Mouse (Mus musculus) ovary, adult 18-20 months (tissue): ENCODE results near the gene Hdgfl2.

Source experiments
- DNase-seq: peaks from one replicate; pipeline ENCODE4 v3.0.0; 2022; ENCODE audit warnings: low spot score, mixed read lengths

Hdgfl2 gene

GRCm38 (mm10) chr17:56078880-56079795, at the start of gene Hdgfl2:
TSS of gene Hdgfl2 (plus strand) at chr17:56079634.
- DNase-seq, result peak; percentile 100

- no peak for DNase-seq
Observed at GRCm38 (mm10) chr17:56030238-56030870, 49.1 kb upstream of the Hdgfl2 start.

DNA sequence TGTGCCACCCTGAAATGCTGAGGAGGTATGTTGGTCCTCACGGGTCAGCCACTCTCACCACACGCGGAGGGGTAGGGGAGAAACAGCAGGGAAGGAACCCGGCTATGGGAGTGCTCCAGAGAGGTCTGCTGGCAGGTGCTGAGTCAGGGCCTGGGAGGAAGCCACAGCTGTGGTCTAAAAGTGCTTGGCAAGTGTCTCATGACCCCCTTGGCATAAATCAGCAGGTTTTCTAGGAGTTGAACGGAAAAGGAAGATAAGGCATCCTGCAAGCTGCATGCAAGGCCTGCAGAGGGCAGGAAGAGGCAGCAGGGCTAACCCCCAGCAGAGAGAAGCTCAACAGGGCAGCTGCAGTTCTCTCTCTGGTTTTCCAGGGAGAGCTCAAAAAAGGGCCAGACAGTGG, 48.5 kb upstream of the Hdgfl2 start:
- DNase-seq, result peak; percentile 41

- DNase-seq, result no peak
Observed at GRCm38 (mm10) chr17:56031431-56031830, 48.0 kb upstream of the Hdgfl2 start.

- DNase-seq, result no peak
Observed at GRCm38 (mm10) chr17:56032127-56032733, 47.2 kb upstream of the Hdgfl2 start.

DNA sequence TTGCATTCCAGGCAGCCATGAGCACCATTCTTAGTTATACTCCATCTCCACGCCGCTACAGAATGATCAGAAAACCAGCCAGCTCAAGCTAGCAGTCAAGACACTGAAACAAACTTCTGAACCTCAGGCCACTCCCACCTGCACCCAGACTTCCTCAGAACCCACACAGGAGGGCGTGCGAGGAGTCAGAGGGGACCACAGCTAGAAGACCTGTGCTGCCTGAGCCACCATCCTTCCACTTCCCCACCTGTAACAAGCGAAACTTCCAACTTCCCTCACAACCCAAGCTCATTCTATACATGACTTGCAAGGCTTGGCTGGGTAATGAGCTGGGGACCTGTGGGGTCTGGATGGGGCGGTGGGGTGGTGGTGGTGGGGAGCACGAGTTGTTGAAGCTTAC, 46.6 kb upstream of the Hdgfl2 start:
- no peak for DNase-seq

DNA sequence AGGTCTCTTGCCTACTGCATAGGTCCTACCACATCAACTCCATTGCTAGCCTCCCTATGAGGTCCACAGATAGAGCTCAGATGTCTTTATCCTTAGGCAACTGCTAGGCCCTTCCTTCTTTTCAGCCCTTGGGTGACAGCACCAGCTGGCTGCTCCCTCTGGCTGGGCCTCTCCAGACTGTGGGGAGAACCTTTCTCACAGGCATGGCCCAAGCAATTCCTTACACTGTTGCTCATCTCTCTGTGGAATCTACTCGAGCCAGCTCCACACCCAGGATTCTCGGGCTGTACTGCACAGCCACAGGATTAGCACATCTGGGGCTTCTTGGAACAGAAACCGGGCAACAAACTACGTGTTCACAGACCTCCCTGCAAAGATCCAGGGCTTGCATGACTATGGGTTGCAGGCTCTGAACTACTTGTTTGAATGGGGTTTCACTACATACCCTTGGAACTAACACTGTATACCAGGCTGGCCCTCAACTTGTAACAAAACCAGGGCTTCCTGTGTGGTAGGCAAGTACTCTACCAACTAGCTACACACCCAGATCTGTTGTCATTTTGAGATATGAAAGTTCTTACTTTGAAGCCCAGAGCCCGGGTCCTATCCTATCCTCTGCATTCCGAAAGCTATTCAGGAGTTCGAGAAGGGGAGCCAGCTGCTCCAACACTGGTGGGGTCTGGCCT, 45.3 kb upstream of the Hdgfl2 start:
- no peak for DNase-seq

GRCm38 (mm10) chr17:56034726-56035100, 44.7 kb upstream of the Hdgfl2 start:
- DNase-seq, result no peak

- no peak for DNase-seq
Observed at GRCm38 (mm10) chr17:56035216-56035615, 44.2 kb upstream of the Hdgfl2 start.

GRCm38 (mm10) chr17:56036176-56036900, 43.1 kb upstream of the Hdgfl2 start, which contains the start of gene Sh3gl1:
TSS of gene Sh3gl1 (minus strand) at chr17:56036635.
- peak; percentile 98 for DNase-seq

GRCm38 (mm10) chr17:56036901-56037287, 42.5 kb upstream of the Hdgfl2 start:
- DNase-seq, result no peak

DNA sequence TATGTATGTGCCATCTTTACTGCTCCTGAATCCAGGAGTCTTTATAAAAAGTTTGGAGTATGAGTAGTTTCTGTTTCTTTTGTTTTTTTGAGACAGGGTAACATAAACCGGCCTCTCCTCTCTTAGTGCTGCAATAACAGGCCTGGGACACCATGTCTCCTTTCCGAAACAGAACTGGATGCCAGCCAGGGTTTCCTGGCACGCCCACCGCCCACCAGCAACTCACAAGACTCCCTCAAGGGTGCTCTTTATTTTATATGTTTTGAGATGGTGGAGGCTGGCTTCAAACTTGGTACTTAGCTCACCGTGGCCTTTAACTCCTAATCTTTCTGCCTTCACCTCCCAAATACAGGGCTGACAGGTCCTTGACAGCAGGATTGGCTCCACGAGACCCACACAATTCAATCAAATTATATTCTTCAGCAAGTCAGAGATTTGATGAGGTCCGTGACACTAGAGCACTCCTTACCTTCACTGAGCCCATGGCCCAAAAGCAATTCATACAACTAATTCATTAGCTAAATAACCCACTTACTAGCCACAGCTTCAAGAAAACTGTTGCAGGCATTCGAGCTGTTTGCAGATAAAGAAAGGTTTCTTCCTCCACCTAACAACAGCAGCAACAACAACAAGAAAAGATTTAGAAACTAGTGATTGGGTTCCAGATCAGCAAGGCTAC, 40.7 kb upstream of the Hdgfl2 start:
- no peak for DNase-seq

DNA sequence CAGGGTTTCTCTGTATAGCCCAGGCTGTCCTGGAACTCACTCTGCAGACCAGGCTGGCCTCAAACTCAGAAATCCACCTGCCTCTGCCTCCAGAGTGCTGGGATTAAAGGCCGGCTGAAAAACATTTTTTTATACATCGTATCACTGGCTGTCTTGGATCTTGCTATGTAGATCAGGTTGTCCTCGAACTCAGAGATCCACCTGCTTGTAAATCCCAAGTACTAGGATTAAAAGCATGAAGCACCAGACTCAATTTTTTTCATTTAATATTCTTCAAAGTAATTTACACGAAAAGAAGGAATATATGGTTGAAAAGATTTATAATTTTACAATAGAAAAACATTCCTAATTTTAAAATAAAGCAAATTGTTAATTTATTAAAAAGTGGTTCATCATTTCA, 40.1 kb upstream of the Hdgfl2 start:
- no peak for DNase-seq

DNA sequence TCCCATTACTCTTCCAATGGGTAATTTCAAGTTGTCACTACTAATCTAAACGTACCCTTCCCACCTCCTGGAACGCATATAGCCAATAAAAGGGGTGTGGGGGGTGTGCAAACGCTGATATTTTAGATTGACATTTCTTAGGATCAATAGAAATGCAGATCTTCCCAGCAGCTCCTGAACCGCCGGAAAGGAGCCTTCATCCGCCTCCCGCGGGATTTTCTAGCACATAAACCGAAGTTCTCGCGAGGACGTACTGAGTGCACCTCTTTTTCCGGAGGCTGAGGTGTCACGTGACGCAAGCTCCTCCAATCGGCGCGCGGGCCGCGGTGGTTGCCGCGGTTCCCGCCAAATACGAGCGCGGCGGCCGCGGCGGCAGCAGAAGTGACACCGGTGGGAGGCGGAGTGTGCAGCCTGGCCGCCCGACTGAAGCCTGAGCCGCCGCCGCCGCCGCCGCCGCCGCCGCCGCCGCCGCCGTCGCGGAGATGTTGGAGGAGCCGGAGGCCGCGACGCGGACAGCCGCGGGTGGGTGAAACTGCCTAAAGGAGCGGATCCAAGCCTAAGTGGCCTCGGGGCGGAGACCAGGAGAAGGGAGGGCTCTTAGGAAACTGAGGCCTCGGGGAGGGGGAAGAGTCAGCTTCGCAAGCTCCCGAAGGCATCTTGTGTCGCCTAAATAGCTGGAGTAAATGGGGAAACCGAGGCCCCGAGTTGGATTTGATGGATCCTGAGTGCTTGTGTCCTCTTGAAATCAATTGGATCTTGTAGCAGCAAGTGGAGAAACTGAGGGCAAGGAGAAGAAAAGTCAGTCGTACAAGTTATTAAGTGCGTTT, 39.2 kb upstream of the Hdgfl2 start, which contains the start of gene Chaf1a:
TSS of gene Chaf1a (plus strand) at position 410 of the 827 bp plus-strand sequence.
- DNase-seq, result peak; percentile 98

DNA sequence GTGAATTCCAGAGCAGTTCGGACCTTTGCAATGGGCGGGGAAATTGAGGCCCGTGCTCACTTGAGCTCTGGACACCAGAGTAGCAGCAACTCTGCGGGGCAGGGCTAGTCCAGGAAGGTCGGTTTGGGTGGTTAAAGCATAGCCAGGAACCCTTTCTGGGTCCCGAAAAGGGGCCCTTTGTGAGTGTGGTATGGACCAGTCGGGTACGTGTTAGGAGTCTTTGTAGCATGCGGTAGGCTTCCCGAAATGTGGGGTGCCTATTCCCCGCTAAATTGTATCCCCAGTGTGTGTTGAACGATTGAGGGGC, 38.6 kb upstream of the Hdgfl2 start:
- DNase-seq, result no peak

- no peak for DNase-seq
Observed at GRCm38 (mm10) chr17:56051369-56051768, 28.1 kb upstream of the Hdgfl2 start.

GRCm38 (mm10) chr17:56054938-56055337, 24.5 kb upstream of the Hdgfl2 start:
- DNase-seq, result no peak

- no peak for DNase-seq
Observed at GRCm38 (mm10) chr17:56055945-56056678, 23.3 kb upstream of the Hdgfl2 start.

DNA sequence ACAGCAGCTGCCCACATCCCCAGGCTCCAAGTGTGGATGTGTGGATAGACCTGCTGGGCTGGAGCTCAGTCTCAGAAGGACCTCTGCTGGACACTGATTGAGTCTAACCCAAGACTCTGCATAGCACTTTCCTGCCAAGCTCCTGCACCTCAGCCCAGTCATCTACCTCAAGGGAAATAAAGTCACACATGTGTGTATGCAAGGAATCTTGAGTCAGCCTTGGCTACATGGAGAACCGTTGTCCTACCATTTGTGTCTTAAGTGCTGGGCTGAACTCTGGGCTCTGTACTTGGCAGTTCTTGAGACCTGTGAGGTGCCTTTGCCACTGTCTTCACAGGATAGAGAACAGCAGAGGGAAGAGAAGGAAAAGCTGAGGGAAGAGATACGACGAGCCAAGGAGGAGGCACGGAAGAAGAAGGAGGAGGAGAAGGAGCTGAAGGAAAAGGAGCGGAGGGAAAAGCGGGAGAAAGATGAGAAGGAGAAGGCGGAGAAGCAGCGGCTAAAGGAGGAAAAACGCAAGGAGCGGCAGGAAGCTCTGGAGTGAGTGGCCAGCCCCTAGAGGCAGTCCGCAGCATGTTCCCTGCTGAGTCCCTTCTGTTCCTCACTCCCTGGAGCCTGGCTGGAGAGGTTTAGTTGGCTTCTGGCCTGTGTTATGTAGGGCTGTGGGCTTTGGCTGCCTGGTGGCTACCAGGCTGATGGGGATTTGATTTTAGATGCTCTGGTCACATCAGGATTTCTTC, 21.9 kb upstream of the Hdgfl2 start:
- no peak for DNase-seq
